Mouse (Mus musculus): Measurements from ENCODE around the gene Gm11172.

GRCm38 (mm10) chr16:10837250-10837649 is 24.5 kb downstream of the Gm11172 start:
- no peak for TF ChIP-seq CTCF (IDR thresholded peaks at IDR 0.05; ENCODE audit: borderline replicate concordance, insufficient read depth, low read length)
- TF ChIP-seq POLR2A (IDR thresholded peaks at IDR 0.05; ENCODE audit: low read depth, low read length), result no peak
